Mouse (Mus musculus) brain, embryonic 14.5 days (tissue): Measurements from ENCODE around the gene Klf17.

Experiments
- CTCF ChIP-seq: fragments of 200-500 bp; IDR thresholded peaks from 2 replicates; pipeline ENCODE4 v1.5.1; 2012; ENCODE audit warnings: inconsistent platforms, mild to moderate bottlenecking, moderate library complexity, borderline replicate concordance; ENCODE audit not compliant: insufficient read depth, insufficient read length; ENCODE audit errors: extremely low read depth
- POLR2A ChIP-seq: fragments of 200-500 bp; IDR thresholded peaks from 2 replicates; pipeline ENCODE4 v1.6.1; 2012; ENCODE audit warnings: mild to moderate bottlenecking, inconsistent platforms, borderline replicate concordance; ENCODE audit not compliant: poor library complexity, insufficient read depth, insufficient read length, severe bottlenecking; ENCODE audit errors: extremely low read depth

DNA sequence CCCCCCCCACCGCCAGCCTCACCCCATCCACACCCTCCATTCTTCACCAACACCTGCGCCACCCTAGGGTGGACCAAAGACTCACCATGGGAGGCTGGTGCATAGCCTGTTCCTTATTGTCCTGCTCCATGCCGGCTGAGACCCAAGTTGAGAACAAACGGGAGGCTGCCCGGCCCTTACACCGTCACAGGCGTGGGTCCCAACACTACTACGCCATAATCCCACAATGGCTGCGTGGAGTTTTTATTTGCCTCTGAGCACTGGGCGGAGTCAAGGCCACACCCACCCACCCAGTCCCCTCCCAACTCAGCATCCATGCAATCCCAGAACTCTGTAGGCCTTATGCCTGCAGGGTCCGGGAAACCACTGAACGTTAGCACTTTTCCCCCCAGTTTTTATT is at the start of gene Klf17:
- TF ChIP-seq CTCF (no peak), POLR2A (no peak)
